Mouse (Mus musculus) myocyte (in vitro differentiated cells): ENCODE data around the gene Tmem269. TPM values are rescaled to one million over a fixed set of nuclear protein-coding genes. Genes with fewer than 3 reads are reported as not detected.

Experiments
- H3K27me3 ChIP-seq: one replicate; pipeline ENCODE4 v1.6.1; 2011; ENCODE audit not compliant: control insufficient read depth, insufficient read depth, insufficient read length
- H3K36me3 ChIP-seq: one replicate; pipeline ENCODE4 v1.6.1; 2011; ENCODE audit not compliant: control insufficient read depth, insufficient read depth
- H3K4me2 ChIP-seq: one replicate; pipeline ENCODE4 v1.6.1; 2011; ENCODE audit warnings: low read depth, control low read depth
- H3K4me3 ChIP-seq: one replicate; pipeline ENCODE4 v1.5.1; 2011; ENCODE audit warnings: mild to moderate bottlenecking, control low read depth, moderate library complexity
- H3K79me2 ChIP-seq: one replicate; pipeline ENCODE4 v1.6.1; 2011; ENCODE audit not compliant: control insufficient read depth, insufficient read depth
- H3ac ChIP-seq: one replicate; pipeline ENCODE4 v1.6.1; 2011; ENCODE audit not compliant: control insufficient read depth, insufficient read length
- CEBPB ChIP-seq: IDR thresholded peaks from 2 replicates; pipeline ENCODE4 v1.6.1; 2011; ENCODE audit warnings: mild to moderate bottlenecking, moderate library complexity; ENCODE audit not compliant: poor library complexity, insufficient read depth, severe bottlenecking
- E2F4 ChIP-seq: IDR thresholded peaks from one replicate; pipeline ENCODE4 v1.6.1; 2011; ENCODE audit warnings: mild to moderate bottlenecking, control low read depth, moderate library complexity; ENCODE audit not compliant: insufficient read depth
- MAX ChIP-seq: IDR thresholded peaks from one replicate; pipeline ENCODE4 v1.6.1; 2011; ENCODE audit warnings: low read depth, mild to moderate bottlenecking, control low read depth
- MYOD1 ChIP-seq, 3 experiments: IDR thresholded peaks; one replicate each; pipeline ENCODE4 v1.6.1; 2011; ENCODE audit warnings: control low read depth in 2 of 3, low read depth in 2 of 3, mild to moderate bottlenecking in 2 of 3, moderate library complexity in 1 of 3; ENCODE audit not compliant: insufficient read length in 2 of 3, control insufficient read depth in 1 of 3
- MYOG ChIP-seq, 3 experiments: IDR thresholded peaks; one replicate each; pipeline ENCODE4 v1.6.1; 2011; ENCODE audit warnings: control low read depth in 2 of 3, low read depth in 2 of 3, mild to moderate bottlenecking in 2 of 3; ENCODE audit not compliant: insufficient read length in 2 of 3, control insufficient read depth in 1 of 3, insufficient read depth in 1 of 3
- POLR2A ChIP-seq: IDR thresholded peaks from one replicate; pipeline ENCODE4 v1.6.1; 2011; ENCODE audit warnings: low read depth, mild to moderate bottlenecking, control low read depth, moderate library complexity; ENCODE audit not compliant: insufficient read length
- POLR2AphosphoS2 ChIP-seq: IDR thresholded peaks from one replicate; pipeline ENCODE4 v1.6.1; 2011; ENCODE audit warnings: low read depth, control low read depth; ENCODE audit not compliant: insufficient read length
- REST ChIP-seq: IDR thresholded peaks from one replicate; pipeline ENCODE4 v1.6.1; 2011; ENCODE audit warnings: mild to moderate bottlenecking, control low read depth, moderate library complexity; ENCODE audit not compliant: insufficient read depth, insufficient read length
- SRF ChIP-seq: IDR thresholded peaks from one replicate; pipeline ENCODE4 v1.6.1; 2011; ENCODE audit warnings: low read depth; ENCODE audit not compliant: control insufficient read depth, insufficient read length
- TCF12 ChIP-seq: IDR thresholded peaks from one replicate; pipeline ENCODE4 v1.6.1; 2011; ENCODE audit warnings: mild to moderate bottlenecking, control low read depth; ENCODE audit not compliant: poor library complexity, insufficient read depth, severe bottlenecking
- TCF3 ChIP-seq: IDR thresholded peaks from one replicate; pipeline ENCODE4 v1.6.1; 2011; ENCODE audit warnings: low read depth, control low read depth; ENCODE audit not compliant: insufficient read length
- USF1 ChIP-seq: IDR thresholded peaks from one replicate; pipeline ENCODE4 v1.6.1; 2011; ENCODE audit warnings: low read depth, mild to moderate bottlenecking, control low read depth, moderate library complexity
- polyA plus RNA-seq: library from polyadenylated mRNA; unstranded; fragments of >200 nt; fragmentation: generic; extraction: Trizol; gene quantifications from one replicate; pipeline ENCODE4 v1.2.1, GENCODE M21; 2012; ENCODE audit warnings: missing spikeins

The Tmem269 gene
- 0.07 TPM for polyA plus RNA-seq

- H3K27me3 ChIP-seq = no peaks in the 10 kb centered on the region
- no peak within 1 kb of the TSS for H3ac ChIP-seq
- H3K4me3 ChIP-seq = no peak within 1 kb of the TSS
- no peaks in the 10 kb centered on the region for H3K36me3 ChIP-seq
- no peak for TF ChIP-seq MYOD1 (IDR thresholded peaks at IDR 0.05; ENCODE audit: control insufficient read depth in 1 of 3, insufficient read length in 2 of 3, low read depth in 2 of 3)
- no peak for TF ChIP-seq USF1
- no peak for TF ChIP-seq REST
- no peak for TF ChIP-seq SRF
- no peak for TF ChIP-seq POLR2AphosphoS2
- no peak for TF ChIP-seq CEBPB
- TF ChIP-seq MYOG (IDR thresholded peaks at IDR 0.05; ENCODE audit: control insufficient read depth in 1 of 3, insufficient read depth in 1 of 3, insufficient read length in 2 of 3, low read depth in 2 of 3) = no peak
- TF ChIP-seq MAX = no peak
- TF ChIP-seq TCF12 = no peak
- TF ChIP-seq TCF3 = no peak
- no peak for TF ChIP-seq POLR2A
- no peak for TF ChIP-seq E2F4
- H3K79me2 ChIP-seq = no peaks in the 10 kb centered on the region
- no peak within 1 kb of the TSS for H3K4me2 ChIP-seq
Measured at GRCm38 (mm10) chr4:119218169-119218568, at the start of gene Tmem269. TSS of gene Tmem269 (minus strand) at chr4:119218217.

GRCm38 (mm10) chr4:119266606-119267005 lies 48.6 kb upstream of the Tmem269 start:
- Histone ChIP-seq H3K36me3 (peaks cover 9% of the 10 kb centered on the region), H3K4me3 (no peak overlapping the region), H3K27me3 (no peaks in the 10 kb centered on the region), H3K79me2 (no peaks in the 10 kb centered on the region), H3ac (no peak overlapping the region), H3K4me2 (no peak overlapping the region)
- TF ChIP-seq CEBPB = no peak
- TF ChIP-seq MYOD1 (IDR thresholded peaks at IDR 0.05; ENCODE audit: control insufficient read depth in 1 of 3, insufficient read length in 2 of 3, low read depth in 2 of 3) = no peak
- no peak for TF ChIP-seq POLR2A
- no peak for TF ChIP-seq USF1
- TF ChIP-seq TCF3 = no peak
- TF ChIP-seq MYOG (IDR thresholded peaks at IDR 0.05; ENCODE audit: control insufficient read depth in 1 of 3, insufficient read depth in 1 of 3, insufficient read length in 2 of 3, low read depth in 2 of 3) = no peak
- no peak for TF ChIP-seq TCF12
- no peak for TF ChIP-seq SRF
- TF ChIP-seq REST = no peak
- TF ChIP-seq POLR2AphosphoS2 = no peak
- TF ChIP-seq E2F4 = no peak
- no peak for TF ChIP-seq MAX

- Histone ChIP-seq H3ac (no peak overlapping the region), H3K4me3 (no peak overlapping the region), H3K27me3 (no peaks in the 10 kb centered on the region), H3K4me2 (no peak overlapping the region), H3K36me3 (no peaks in the 10 kb centered on the region), H3K79me2 (no peaks in the 10 kb centered on the region)
- no peak for TF ChIP-seq USF1
- no peak for TF ChIP-seq MAX
- no peak for TF ChIP-seq REST
- no peak for TF ChIP-seq MYOG (IDR thresholded peaks at IDR 0.05; ENCODE audit: control insufficient read depth in 1 of 3, insufficient read depth in 1 of 3, insufficient read length in 2 of 3, low read depth in 2 of 3)
- no peak for TF ChIP-seq POLR2A
- no peak for TF ChIP-seq POLR2AphosphoS2
- no peak for TF ChIP-seq CEBPB
- no peak for TF ChIP-seq SRF
- TF ChIP-seq TCF3 = no peak
- TF ChIP-seq TCF12 = no peak
- TF ChIP-seq MYOD1 (IDR thresholded peaks at IDR 0.05; ENCODE audit: control insufficient read depth in 1 of 3, insufficient read length in 2 of 3, low read depth in 2 of 3) = no peak
- TF ChIP-seq E2F4 = no peak
Measured at GRCm38 (mm10) chr4:119263459-119263858, 45.4 kb upstream of the Tmem269 start.

- no peaks in the 10 kb centered on the region for H3K79me2 ChIP-seq
- H3ac ChIP-seq = no peak overlapping the region
- no peak overlapping the region for H3K4me2 ChIP-seq
- no peaks in the 10 kb centered on the region for H3K36me3 ChIP-seq
- TF ChIP-seq SRF (no peak), REST (no peak), POLR2AphosphoS2 (no peak), TCF12 (no peak), USF1 (no peak), POLR2A (no peak), E2F4 (no peak), TCF3 (no peak), MYOG (IDR thresholded peaks at IDR 0.05; ENCODE audit: control insufficient read depth in 1 of 3, insufficient read depth in 1 of 3, insufficient read length in 2 of 3, low read depth in 2 of 3) (no peak), CEBPB (no peak), MYOD1 (IDR thresholded peaks at IDR 0.05; ENCODE audit: control insufficient read depth in 1 of 3, insufficient read length in 2 of 3, low read depth in 2 of 3) (no peak), MAX (no peak)
- H3K27me3 ChIP-seq = no peaks in the 10 kb centered on the region
- H3K4me3 ChIP-seq = no peak overlapping the region
Measured at GRCm38 (mm10) chr4:119262483-119262882, 44.5 kb upstream of the Tmem269 start.
